Mouse (Mus musculus): ENCODE data around the gene Npm3. TPM values are rescaled to one million over a fixed set of nuclear protein-coding genes. Genes with fewer than 3 reads are reported as not detected.

Gene Npm3
- polyA plus RNA-seq, 1 experiment from 2014 or later, result 9.2 TPM

DNA sequence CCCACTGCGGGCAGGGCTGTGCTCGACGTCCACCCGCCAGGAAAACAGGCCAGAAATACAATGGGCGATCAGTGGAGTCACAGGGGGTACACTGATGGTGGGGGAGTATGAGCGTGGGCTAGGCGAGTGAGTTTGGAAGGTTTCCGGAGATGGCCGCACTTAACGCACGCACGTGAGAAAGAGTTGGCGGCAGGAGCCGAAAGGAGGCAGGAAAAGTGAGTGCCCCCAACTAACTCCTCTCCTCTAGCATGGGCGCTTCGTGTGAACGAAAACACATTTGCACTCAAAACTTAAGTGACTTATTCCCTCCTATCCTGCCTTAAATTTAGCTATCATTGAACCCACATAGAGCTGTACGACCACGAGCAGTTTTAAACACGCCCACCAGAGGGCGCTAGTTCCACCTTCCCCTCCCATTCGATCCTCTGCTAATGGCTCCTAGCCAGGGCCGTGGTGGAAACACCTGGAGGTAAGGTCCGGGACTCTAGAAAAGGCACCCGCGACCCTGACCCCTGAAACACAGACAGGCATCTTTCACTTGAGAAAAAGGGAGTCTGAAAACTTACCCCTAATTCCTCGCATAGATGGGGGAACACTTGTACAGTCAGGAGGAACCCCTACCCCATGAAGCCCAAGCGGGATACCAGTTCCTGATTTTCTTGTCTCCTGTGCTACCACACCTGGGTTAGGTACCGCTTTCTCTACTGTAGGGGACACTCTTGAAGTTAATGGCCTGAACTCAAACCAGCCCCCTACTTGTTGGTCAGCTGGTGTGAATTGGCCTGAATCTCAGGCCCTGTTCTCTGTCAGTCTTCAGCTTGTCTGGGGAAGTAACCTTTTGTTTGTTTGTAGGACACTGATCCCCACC is 3.0 kb downstream of the Npm3 start:
- WGBS, result 12% methylated on average over 29 of the region's 29 CpGs
- Histone ChIP-seq H3K27ac (ENCODE audit: low read length) (no peak overlapping the region), H3K9ac (ENCODE audit: low read length) (no peak overlapping the region), H3K27me3 (ENCODE audit: control insufficient read depth, insufficient read depth, low read length) (peaks cover 41% of the 10 kb centered on the region), H3K4me2 (ENCODE audit: low read depth, low read length) (peak overlapping the region; percentile 58), H3K4me1 (ENCODE audit: control insufficient read depth, insufficient read depth, low read length) (peaks cover 45% of the 10 kb centered on the region), H3K4me3 (ENCODE audit: low read length) (peak overlapping the region; percentile 31), H3K9me3 (replicated peaks; ENCODE audit: control insufficient read depth, low read length) (no peaks in the 10 kb centered on the region), H3K36me3 (ENCODE audit: control insufficient read depth, insufficient read depth) (peaks cover 4% of the 10 kb centered on the region)
- no peak for ATAC-seq (replicated peaks; ENCODE audit: extremely low read depth, insufficient read depth, low FRiP score)

DNA sequence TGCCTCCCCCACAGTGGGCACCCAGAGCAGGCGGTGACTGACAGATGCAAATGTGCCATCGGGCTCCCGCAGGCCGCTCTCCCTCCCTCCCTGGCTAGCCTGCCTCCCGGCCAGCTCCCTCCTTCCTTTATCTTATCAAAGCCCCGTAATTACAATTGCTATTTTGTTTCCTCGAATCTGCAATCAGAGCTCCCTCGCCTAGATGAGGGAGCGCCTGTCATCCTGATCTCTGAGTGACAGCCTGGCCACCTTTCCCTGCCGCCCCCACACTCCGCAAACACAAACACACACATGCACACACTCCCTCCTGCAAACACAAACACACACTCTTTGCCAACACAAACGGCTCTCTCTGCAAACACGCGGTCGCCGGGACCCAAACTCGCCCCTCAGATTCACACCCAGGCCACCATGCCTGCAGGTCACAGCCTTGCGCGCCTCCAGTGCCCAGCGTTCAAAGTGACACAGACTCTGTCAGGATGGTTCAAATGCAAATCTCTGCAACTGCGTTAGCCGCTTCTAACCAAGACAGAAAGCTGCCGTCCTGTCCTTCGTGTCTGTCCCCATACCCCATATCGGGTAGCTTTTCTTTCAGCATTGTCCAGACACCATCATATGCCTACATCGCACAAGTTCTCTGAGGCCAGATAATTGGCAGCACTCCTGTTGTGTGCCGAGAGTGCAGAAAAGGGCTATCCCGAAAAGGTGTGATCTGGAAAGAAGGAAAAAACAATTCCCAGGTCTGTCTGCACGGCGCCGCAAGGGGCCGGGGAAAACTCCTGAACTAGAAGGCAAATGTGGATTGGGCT is 3.8 kb downstream of the Npm3 start:
- peaks cover 45% of the 10 kb centered on the region for H3K4me1 ChIP-seq (ENCODE audit: control insufficient read depth, insufficient read depth, low read length)
- ATAC-seq (replicated peaks; ENCODE audit: extremely low read depth, insufficient read depth, low FRiP score), result no peak
- peaks cover 49% of the 10 kb centered on the region for H3K27me3 ChIP-seq (ENCODE audit: control insufficient read depth, insufficient read depth, low read length)
- no peak overlapping the region for H3K27ac ChIP-seq (ENCODE audit: low read length)
- no peaks in the 10 kb centered on the region for H3K9me3 ChIP-seq (replicated peaks; ENCODE audit: control insufficient read depth, low read length)
- peaks cover 2% of the 10 kb centered on the region; the same call in 1 of the 2 replicates for H3K36me3 ChIP-seq (ENCODE audit: control insufficient read depth, insufficient read depth)
- H3K9ac ChIP-seq (ENCODE audit: low read length), result 0 out of 2 replicates have a peak overlapping the region, but pooled peaks have one; percentile 11
- 5% methylated on average over 32 of the region's 32 CpGs for WGBS
- peak overlapping the region; percentile 58 for H3K4me2 ChIP-seq (ENCODE audit: low read depth, low read length)
- H3K4me3 ChIP-seq (ENCODE audit: low read length), result peak overlapping the region; percentile 31

DNA sequence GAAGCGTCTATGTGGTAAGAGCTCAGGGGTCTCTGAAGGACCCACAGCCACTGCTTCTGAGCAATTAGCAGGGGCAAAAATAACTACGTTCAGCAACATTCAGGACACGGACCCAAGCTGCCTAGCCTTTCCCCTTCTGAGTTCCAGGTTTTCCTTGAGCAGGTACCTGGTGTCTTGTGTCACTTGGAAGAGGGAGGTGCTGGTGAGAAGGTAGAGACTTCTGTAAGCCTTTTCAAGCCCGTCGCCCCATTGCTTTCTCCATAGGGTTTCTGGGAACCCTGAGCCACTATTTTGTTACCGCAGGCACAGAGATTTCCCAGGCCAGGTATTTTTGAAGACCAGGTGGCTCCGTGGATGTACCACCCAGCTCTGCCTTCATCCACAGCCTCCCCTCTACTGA is 5.8 kb downstream of the Npm3 start:
- Histone ChIP-seq H3K27me3 (ENCODE audit: control insufficient read depth, insufficient read depth, low read length) (peaks cover 67% of the 10 kb centered on the region), H3K9ac (ENCODE audit: low read length) (no peak overlapping the region), H3K4me1 (ENCODE audit: control insufficient read depth, insufficient read depth, low read length) (peaks cover 36% of the 10 kb centered on the region), H3K27ac (ENCODE audit: low read length) (no peak overlapping the region), H3K36me3 (ENCODE audit: control insufficient read depth, insufficient read depth) (no peaks in the 10 kb centered on the region), H3K4me3 (ENCODE audit: low read length) (no peak overlapping the region), H3K4me2 (ENCODE audit: low read depth, low read length) (no peak overlapping the region), H3K9me3 (replicated peaks; ENCODE audit: control insufficient read depth, low read length) (no peaks in the 10 kb centered on the region)
- 41% methylated on average over 7 of the region's 7 CpGs for WGBS
- no peak for ATAC-seq (replicated peaks; ENCODE audit: extremely low read depth, insufficient read depth, low FRiP score)

DNA sequence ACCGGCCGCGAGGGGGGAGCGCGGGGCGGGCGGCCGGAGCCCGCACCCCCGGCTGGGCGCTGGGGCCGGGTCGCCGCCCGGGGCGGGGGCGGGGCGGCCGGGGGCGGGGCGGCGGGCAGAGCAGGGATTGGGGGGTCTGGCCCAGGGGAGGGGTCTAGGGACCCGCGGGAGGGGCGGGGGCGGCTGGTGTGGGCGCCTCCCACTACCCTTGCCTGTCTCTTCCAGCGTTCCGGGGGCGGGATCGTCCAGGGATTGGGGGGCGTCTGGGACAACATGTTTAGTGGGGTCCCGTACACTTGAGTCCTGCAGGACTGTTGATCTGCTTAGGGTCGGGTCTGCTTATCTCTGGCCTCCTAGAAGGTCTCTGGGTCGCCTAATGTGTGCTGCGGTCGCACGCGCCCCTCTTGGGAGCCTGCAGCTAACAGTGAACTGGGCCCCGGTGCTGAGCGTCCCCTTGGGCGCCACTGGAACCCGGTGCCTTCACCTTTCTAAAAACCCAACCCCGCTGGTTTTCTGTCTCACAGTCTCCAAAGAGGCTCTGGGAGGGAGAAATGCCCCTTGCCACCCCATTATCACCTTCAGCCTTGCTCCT is 6.3 kb downstream of the Npm3 start:
- H3K27me3 ChIP-seq (ENCODE audit: control insufficient read depth, insufficient read depth, low read length), result peaks cover 73% of the 10 kb centered on the region
- H3K9ac ChIP-seq (ENCODE audit: low read length), result 0 out of 2 replicates have a peak overlapping the region, but pooled peaks have one; percentile 10
- peak overlapping the region; percentile 96 for H3K4me2 ChIP-seq (ENCODE audit: low read depth, low read length)
- H3K4me3 ChIP-seq (ENCODE audit: low read length), result peak overlapping the region; percentile 67
- H3K27ac ChIP-seq (ENCODE audit: low read length), result no peak overlapping the region
- no peaks in the 10 kb centered on the region for H3K36me3 ChIP-seq (ENCODE audit: control insufficient read depth, insufficient read depth)
- ATAC-seq (replicated peaks; ENCODE audit: extremely low read depth, insufficient read depth, low FRiP score), result no peak
- peaks cover 31% of the 10 kb centered on the region for H3K4me1 ChIP-seq (ENCODE audit: control insufficient read depth, insufficient read depth, low read length)
- no peaks in the 10 kb centered on the region for H3K9me3 ChIP-seq (replicated peaks; ENCODE audit: control insufficient read depth, low read length)
- WGBS, result 4% methylated on average over 25 of the region's 44 CpGs

DNA sequence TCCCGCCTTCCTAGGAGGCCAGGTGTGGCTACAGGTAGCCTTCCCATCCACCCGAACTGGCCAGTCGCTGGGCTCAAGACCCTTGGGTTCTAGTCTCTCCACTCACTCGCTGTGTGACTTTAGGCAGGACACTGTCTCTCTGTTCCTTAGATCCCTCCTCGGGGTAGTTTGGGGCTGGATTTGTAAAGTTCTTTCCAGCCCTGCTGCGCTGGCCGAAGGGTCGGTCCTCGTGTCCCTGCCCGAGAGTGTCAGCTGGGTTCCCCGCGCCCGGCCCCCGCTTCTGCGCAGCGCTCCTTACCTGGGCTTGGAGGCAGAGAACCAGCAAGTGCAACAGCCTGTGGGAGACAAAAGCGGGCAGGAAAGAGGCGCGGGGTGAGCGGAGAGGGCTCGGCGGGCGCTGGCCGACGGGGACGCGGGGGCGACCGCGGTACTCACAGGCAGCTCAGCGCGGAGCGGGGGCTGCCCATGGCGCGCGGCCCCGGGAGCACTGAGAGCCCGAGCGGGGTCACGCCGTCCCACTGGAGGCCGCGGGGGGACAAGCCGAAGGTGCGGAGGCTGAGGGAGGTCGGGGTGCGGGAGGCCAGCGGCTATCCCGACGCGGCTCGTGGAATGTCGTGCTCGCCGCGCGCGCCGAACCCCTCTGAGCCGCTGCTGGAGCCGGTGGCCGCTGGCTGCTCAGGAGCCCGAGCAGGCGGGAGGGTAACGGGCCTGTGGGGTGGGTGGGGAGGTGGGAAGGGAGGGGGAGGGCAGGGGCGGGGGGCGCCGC is 7.0 kb downstream of the Npm3 start, which contains the start of gene Fgf8:
Fgf8 (minus strand) TSS at position 698 of the 766 bp plus-strand sequence.
- H3K4me3 ChIP-seq (ENCODE audit: low read length), result peak within 1 kb of the TSS; percentile 67
- H3K4me2 ChIP-seq (ENCODE audit: low read depth, low read length), result peak within 1 kb of the TSS; percentile 96
- no peak within 1 kb of the TSS for H3K27ac ChIP-seq (ENCODE audit: low read length)
- peak within 1 kb of the TSS; percentile 71 for H3K9ac ChIP-seq (ENCODE audit: low read length)
- H3K4me1 ChIP-seq (ENCODE audit: control insufficient read depth, insufficient read depth, low read length), result peaks cover 31% of the 10 kb centered on the region
- peaks cover 79% of the 10 kb centered on the region for H3K27me3 ChIP-seq (ENCODE audit: control insufficient read depth, insufficient read depth, low read length)
- ATAC-seq (replicated peaks; ENCODE audit: extremely low read depth, insufficient read depth, low FRiP score), result no peak
- WGBS, result under 1% methylated on average over 62 of the region's 68 CpGs
- H3K36me3 ChIP-seq (ENCODE audit: control insufficient read depth, insufficient read depth), result no peaks in the 10 kb centered on the region
- no peaks in the 10 kb centered on the region for H3K9me3 ChIP-seq (replicated peaks; ENCODE audit: control insufficient read depth, low read length)

DNA sequence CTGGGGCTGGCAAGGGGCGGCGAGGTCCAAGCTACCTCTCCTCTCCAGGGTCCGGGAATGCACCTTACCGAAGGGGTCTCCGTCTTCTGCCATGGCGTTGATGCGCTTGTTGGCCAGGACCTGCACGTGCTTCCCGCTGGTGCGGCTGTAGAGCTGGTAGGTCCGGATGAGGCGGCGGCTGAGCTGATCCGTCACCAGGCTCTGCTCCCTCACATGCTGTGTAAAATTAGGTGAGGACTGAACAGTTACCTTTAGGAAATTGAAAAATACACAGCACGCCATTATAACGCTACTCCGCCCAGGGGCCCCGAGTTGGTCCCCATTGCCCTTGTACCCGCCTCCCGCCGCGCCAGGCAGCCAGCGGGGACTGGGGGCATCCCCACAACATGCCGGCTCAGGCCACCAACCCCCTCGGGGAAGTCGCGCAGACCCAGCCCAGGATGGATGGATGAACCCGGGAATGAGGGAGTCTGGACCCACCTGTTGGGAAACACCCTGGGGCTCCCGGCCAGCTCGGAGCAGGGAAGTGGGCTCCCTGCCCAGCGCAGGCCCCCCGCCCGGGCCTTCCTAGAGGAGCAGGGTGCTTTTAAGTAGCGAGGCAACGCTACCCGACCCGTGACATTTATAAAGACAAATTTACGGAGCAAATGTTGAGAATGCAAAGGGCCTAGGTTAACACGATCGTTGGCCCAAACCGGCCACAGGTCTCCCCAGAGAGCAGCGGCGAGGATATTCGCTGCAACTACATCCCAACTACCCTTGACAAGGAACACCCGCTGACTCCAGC is 7.8 kb downstream of the Npm3 start:
- peak overlapping the region; percentile 67 for H3K4me3 ChIP-seq (ENCODE audit: low read length)
- 0 out of 2 replicates have a peak overlapping the region, but pooled peaks have one; percentile 71 for H3K9ac ChIP-seq (ENCODE audit: low read length)
- H3K4me2 ChIP-seq (ENCODE audit: low read depth, low read length), result peak overlapping the region; percentile 96
- H3K4me1 ChIP-seq (ENCODE audit: control insufficient read depth, insufficient read depth, low read length), result peaks cover 33% of the 10 kb centered on the region
- peaks cover 80% of the 10 kb centered on the region for H3K27me3 ChIP-seq (ENCODE audit: control insufficient read depth, insufficient read depth, low read length)
- WGBS, result 6% methylated on average over 45 of the region's 45 CpGs
- no peaks in the 10 kb centered on the region for H3K9me3 ChIP-seq (replicated peaks; ENCODE audit: control insufficient read depth, low read length)
- ATAC-seq (replicated peaks; ENCODE audit: extremely low read depth, insufficient read depth, low FRiP score), result no peak
- H3K27ac ChIP-seq (ENCODE audit: low read length), result no peak overlapping the region
- H3K36me3 ChIP-seq (ENCODE audit: control insufficient read depth, insufficient read depth), result no peaks in the 10 kb centered on the region

DNA sequence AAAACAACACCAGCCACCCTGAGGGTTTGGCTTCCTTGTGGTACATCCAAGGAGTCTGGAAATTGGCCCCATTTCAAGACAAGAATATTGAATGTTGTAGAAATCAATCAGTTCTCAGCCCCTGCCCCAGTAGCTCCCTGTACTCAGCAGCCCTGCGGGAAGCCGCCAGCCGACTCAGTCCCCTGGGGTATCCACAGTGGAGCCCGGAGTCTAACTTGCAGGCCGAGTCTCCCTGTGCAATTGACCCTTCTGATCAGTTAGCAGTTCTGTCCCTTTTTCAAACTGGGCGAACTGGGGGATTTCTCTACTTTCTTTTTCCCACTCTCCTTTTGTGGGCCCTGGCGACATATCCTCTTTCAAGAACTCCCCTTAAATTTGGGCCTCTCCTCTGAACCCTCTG is 8.6 kb downstream of the Npm3 start:
- H3K4me1 ChIP-seq (ENCODE audit: control insufficient read depth, insufficient read depth, low read length), result peaks cover 26% of the 10 kb centered on the region
- H3K4me3 ChIP-seq (ENCODE audit: low read length), result no peak overlapping the region
- no peak overlapping the region for H3K4me2 ChIP-seq (ENCODE audit: low read depth, low read length)
- H3K27ac ChIP-seq (ENCODE audit: low read length), result no peak overlapping the region
- H3K27me3 ChIP-seq (ENCODE audit: control insufficient read depth, insufficient read depth, low read length), result peaks cover 83% of the 10 kb centered on the region
- 35% methylated on average over 7 of the region's 7 CpGs for WGBS
- H3K36me3 ChIP-seq (ENCODE audit: control insufficient read depth, insufficient read depth), result no peaks in the 10 kb centered on the region
- ATAC-seq (replicated peaks; ENCODE audit: extremely low read depth, insufficient read depth, low FRiP score), result no peak
- no peak overlapping the region for H3K9ac ChIP-seq (ENCODE audit: low read length)
- no peaks in the 10 kb centered on the region for H3K9me3 ChIP-seq (replicated peaks; ENCODE audit: control insufficient read depth, low read length)

DNA sequence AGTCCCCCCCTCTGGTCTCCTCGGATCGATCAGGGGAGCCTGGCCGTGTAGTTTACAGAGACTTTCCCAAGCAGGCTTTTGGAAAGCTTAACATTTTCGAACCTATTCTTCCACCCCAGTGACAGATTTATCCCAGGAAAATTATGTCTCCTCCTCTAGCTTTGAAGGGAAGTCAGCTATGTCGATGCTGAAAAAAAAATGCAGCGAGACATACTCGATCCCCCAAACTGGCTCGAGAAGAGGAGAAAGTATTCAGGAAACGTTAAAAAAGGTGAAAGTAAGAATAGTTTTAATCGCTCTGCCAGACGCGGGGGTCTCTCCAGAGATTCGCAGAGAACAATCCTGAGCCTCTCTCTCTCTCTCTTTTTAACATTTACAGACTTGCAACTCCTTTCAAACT is 9.2 kb downstream of the Npm3 start:
- Histone ChIP-seq H3K27me3 (ENCODE audit: control insufficient read depth, insufficient read depth, low read length) (peaks cover 85% of the 10 kb centered on the region), H3K4me2 (ENCODE audit: low read depth, low read length) (no peak overlapping the region), H3K4me1 (ENCODE audit: control insufficient read depth, insufficient read depth, low read length) (peaks cover 21% of the 10 kb centered on the region), H3K4me3 (ENCODE audit: low read length) (no peak overlapping the region), H3K27ac (ENCODE audit: low read length) (no peak overlapping the region), H3K36me3 (ENCODE audit: control insufficient read depth, insufficient read depth) (no peaks in the 10 kb centered on the region), H3K9ac (ENCODE audit: low read length) (no peak overlapping the region), H3K9me3 (replicated peaks; ENCODE audit: control insufficient read depth, low read length) (no peaks in the 10 kb centered on the region)
- 25% methylated on average over 13 of the region's 13 CpGs for WGBS
- ATAC-seq (replicated peaks; ENCODE audit: extremely low read depth, insufficient read depth, low FRiP score), result no peak

Data from heart, embryonic 16.5 days (tissue).